Mouse (Mus musculus): ENCODE data around the gene Tm9sf1. TPM values are rescaled to one million over a fixed set of nuclear protein-coding genes. Genes with fewer than 3 reads are reported as not detected.
A peak's percentile ranks its signal among the peaks of the same experiment; 100 is the strongest.

Tm9sf1 gene
- total RNA-seq, 2 experiments from 2014 or later, result 39.0 to 41.9 TPM

DNA sequence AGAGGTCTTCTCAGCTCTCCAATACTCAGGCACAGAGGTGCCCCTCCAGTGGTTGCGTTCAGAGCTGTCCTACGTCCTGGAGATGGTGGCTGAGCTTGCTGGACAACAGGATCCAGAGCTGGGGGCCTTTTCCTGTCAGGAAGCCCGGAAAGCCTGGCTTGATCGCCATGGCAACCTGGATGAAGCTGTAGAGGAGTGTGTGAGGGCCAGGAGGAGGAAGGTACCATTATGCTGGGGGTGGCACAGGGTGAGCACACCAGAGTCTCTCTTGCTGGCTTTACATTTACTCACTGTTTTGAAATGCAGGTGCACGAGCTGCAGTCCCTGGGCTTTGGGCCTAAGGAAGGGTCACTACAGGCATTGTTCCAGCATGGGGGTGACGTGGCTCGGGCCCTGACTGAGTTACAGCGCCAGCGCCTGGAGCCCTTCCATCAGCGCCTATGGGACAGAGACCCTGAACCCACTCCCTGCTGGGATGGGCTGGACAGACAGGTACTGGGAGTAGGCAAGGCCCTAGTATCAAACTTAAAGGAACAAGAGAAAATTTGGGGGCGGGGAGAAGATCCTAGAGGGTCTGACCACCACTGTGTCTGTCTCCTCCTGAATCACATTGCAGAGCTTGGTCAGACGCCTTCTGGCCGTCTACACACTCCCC is 47.4 kb downstream of the Tm9sf1 start:
- intact Hi-C loops (cut with DNase I), result no loop called here
- no peak for DNase-seq (ENCODE audit: low spot score in 2 of 2)

DNA sequence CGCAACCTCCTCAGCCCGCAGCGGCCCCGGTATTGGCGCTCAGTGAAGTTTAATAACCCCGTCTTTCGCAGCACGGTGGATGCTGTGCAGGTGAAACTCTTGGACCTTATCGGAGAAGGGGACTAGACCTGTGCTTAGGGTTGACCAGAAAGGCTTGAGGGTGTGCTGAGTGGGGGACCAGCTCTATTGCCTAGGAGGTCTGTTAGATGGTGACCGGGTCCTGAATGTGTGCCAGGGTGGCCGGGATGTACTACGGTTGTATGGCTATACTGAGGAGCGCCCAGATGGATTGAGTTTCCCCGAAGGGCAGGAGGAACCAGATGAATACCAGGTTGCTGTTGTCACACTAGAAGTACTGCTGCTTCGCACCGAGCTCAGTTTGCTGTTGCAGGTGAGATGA is 51.4 kb downstream of the Tm9sf1 start:
- no peak for DNase-seq (ENCODE audit: low spot score in 2 of 2)
- intact Hi-C loops (cut with DNase I), result no loop called here

DNA sequence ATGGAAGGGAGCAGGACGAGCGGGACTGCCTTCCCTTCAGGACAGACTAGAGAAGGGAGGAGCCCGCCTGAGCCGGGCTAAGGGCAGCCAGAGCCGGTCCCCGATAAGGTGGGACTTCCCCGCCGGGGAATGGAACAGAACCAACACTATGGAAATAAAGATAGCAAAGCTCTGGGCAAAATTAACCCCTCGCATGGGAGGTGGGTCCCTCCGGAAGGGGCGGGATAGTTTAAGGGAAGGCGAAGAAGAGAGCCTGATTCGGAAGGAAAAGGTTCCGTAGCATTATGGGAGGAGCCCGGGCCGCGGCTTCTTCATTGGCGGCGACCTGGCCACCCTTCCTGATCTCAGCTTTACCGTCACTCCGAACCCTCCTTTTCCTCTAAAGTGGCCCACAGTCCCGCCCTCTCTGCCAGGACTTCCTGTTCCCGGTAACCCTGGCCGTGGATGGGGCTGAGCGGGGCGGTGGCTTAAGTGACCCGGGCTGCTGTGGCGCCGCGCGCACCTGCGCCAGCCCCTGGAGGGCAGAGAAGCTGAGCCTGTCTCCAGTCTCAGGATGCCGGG is 52.2 kb downstream of the Tm9sf1 start, which contains the start of gene Rnf31:
Gene Rnf31, plus strand, starts transcription at position 378 of the 561 bp plus-strand sequence.
- intact Hi-C loops (cut with DNase I), result loop anchor here (2.0 kb wide), 1 partner anchor 31 kb away; the partner anchor contains the start of genes A730061H03Rik and Dcaf11
- peak; percentile 91 to 93 for DNase-seq (ENCODE audit: low spot score in 2 of 2)

DNA sequence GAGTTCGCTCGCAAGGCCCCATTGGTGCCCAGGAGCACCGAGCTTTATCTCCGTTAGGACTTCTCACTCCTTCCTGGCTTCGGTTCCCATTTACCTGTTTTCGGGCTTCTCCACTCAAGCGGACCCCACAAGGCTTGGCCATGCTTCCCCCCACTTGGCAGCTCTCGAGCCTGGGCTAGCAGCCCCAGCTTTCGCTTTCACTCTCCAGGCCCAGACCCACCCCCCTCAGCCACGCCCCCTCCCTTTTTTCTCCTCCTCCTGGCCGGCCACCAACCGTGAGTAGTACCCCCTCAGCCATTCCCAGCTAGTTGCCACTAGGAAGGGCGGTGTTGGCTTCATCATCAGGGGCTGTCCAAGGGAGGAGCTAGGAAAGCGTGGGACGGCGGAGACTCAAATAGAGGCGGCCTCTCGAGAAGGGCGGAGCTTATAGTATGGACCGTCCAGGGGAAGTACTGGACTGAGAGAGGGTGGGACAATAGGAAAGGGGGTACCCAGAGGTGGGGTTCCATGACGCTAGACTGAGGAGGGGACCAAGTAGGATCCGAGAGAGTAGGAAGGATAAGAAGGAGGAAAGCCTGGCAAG is 52.8 kb downstream of the Tm9sf1 start, which contains the start of gene Psme2:
Gene Psme2, minus strand, starts transcription at position 366 of the 583 bp plus-strand sequence.
- DNase-seq (ENCODE audit: low spot score in 2 of 2), result peak; percentile 88 to 91
- intact Hi-C loops (cut with DNase I), result loop anchor here (2.0 kb wide), 1 partner anchor 30 kb away; the partner anchor contains the start of genes A730061H03Rik and Dcaf11

DNA sequence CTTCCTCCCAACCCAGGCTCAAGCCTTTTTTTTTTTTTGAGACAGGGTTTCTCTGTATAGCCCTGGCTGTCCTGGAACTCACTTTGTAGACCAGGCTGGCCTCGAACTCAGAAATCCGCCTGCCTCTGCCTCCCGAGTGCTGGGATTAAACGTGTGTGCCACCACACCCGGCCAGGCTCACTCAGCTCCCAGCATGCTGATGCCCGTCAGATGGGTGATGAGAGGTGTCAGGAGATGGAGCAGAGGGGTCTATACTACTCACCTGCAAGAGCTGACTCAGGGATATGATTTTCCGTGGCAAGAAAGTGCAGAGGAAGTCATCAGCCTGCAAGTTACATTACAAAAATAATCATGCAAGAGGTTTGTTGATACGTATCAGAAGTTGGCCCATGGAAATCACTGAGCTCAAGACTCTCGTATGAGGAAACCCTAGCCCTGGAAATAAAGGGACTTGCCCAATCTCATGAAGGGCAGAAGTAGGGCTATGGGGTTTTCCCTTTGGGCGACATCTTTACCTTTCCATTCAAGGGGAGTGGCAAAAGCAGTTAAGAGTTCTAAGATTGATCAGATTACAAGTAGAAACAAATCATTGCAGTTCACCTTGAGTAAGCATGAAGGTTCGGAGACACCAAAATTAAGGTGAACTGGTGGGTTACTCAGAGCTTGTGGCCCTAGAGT is 53.7 kb downstream of the Tm9sf1 start:
- intact Hi-C loops (cut with DNase I), result loop anchor here (2.0 kb wide), 1 partner anchor 29 kb away; the partner anchor contains the start of genes A730061H03Rik and Dcaf11
- DNase-seq (ENCODE audit: low spot score in 2 of 2), result no peak

DNA sequence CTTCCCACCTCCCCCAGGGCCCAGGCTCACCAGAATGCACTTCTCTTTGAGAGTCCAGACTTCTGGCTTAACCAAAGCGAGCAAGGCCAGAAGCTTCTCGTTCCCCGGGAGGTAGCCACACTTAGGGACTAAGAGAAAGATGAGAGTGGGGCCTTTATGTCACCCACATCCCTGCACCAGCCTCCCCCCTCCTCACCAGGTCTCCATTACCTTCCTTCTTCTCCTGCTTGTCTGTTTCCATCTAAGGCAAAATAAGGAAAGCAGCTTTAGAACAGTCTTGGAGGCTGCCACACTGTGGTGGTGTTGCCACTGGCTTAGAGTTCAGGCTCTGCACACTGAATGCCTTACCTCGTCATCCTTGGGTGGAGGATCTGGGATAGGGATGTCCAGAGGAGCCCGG is 54.3 kb downstream of the Tm9sf1 start:
- DNase-seq (ENCODE audit: low spot score in 2 of 2), result no peak
- intact Hi-C loops (cut with DNase I), result no loop called here

DNA sequence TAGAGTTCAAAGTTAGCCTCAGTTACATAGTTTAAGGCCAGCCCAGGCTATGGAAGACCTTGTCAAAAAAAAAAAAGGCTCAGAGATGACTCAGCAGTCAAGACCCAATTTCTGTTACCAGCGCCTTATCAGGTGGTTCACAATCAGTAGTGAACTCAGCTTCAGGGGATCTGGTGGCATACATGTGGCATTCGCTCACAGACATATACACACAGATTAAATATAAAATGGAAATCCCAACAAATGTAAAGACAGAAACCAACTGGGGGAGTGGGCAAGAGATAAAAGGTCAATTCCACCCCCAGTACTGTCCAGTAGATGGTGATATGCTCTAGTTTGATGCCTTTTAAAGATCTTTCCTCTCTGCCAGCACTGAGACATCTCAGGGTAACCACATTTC is 57.5 kb downstream of the Tm9sf1 start:
- DNase-seq (ENCODE audit: low spot score in 2 of 2), result no peak
- intact Hi-C loops (cut with DNase I), result no loop called here

Other genes with a start within 250 kb of the Tm9sf1 start
- gene Dhrs4, start 165.0 kb downstream of the Tm9sf1 start, total RNA-seq (2021), result 10 to 100 TPM; 17.5 to 19.1 TPM
- 10 to 100 TPM; 34.4 to 63.1 TPM for gene Carmil3, start 153.2 kb downstream of the Tm9sf1 start, total RNA-seq (2021)
- 100 to 1,000 TPM; 163 to 211 TPM for gene Cpne6, start 133.4 kb downstream of the Tm9sf1 start, total RNA-seq (2021)
- gene Nrl, start 118.8 kb downstream of the Tm9sf1 start, total RNA-seq (2021), result under 1 TPM; 0.44 to 0.77 TPM
- 10 to 100 TPM; 24.8 to 28.9 TPM for gene Pck2, start 103.5 kb downstream of the Tm9sf1 start, total RNA-seq (2021)
- gene Dcaf11, start 83.8 kb downstream of the Tm9sf1 start, total RNA-seq (2021), result 10 to 100 TPM; 76.9 to 82.1 TPM
- 1 to 10 TPM in 1 of 2 experiments, not detected in 1; 1.0 TPM for gene A730061H03Rik, start 83.4 kb downstream of the Tm9sf1 start, total RNA-seq (2021)
- gene Fitm1, start 68.2 kb downstream of the Tm9sf1 start, total RNA-seq (2021), result not detected
- 10 to 100 TPM; 41.9 to 50.1 TPM for gene Psme1, start 65.7 kb downstream of the Tm9sf1 start, total RNA-seq (2021)
- 10 to 100 TPM; 49.0 to 52.7 TPM for gene Emc9, start 58.5 kb downstream of the Tm9sf1 start, total RNA-seq (2021)
- gene Psme2, start 52.7 kb downstream of the Tm9sf1 start, total RNA-seq (2021), result 10 to 100 TPM; 42.3 to 45.4 TPM
- gene Rnf31, start 52.1 kb downstream of the Tm9sf1 start, total RNA-seq (2021), result 10 to 100 TPM; 30.4 to 33.5 TPM
- 10 to 100 TPM in 1 of 2 experiments, 1 to 10 TPM in 1; 9.1 to 11.6 TPM for gene Irf9, start 40.2 kb downstream of the Tm9sf1 start, total RNA-seq (2021)
- 1 to 10 TPM; 1.6 to 4.4 TPM for gene Rec8, start 25.8 kb downstream of the Tm9sf1 start, total RNA-seq (2021)
- 100 to 1,000 TPM; 112 to 122 TPM for gene Ipo4, start 7.8 kb downstream of the Tm9sf1 start, total RNA-seq (2021)
- gene Gm49378, start 5.9 kb downstream of the Tm9sf1 start, total RNA-seq (2021), result 1 to 10 TPM in 1 of 2 experiments, under 1 TPM in 1; 0.84 to 4.9 TPM
- 1 to 10 TPM in 1 of 2 experiments, under 1 TPM in 1; 0.49 to 1.6 TPM for gene Tssk4, start 6.4 kb upstream of the Tm9sf1 start, total RNA-seq (2021)
- 10 to 100 TPM; 39.1 to 41.7 TPM for gene Mdp1, start 16.7 kb upstream of the Tm9sf1 start, total RNA-seq (2021)
- 10 to 100 TPM; 20.6 to 24.9 TPM for gene Gmpr2, start 28.1 kb upstream of the Tm9sf1 start, total RNA-seq (2021)
- 100 to 1,000 TPM; 310 to 333 TPM for gene Nedd8, start 28.3 kb upstream of the Tm9sf1 start, total RNA-seq (2021)
- 10 to 100 TPM; 15.2 to 16.9 TPM for gene Tinf2, start 38.0 kb upstream of the Tm9sf1 start, total RNA-seq (2021)
- gene Tgm1, start 70.1 kb upstream of the Tm9sf1 start, total RNA-seq (2021), result not detected
- 10 to 100 TPM; 50.6 to 50.9 TPM for gene Rabggta, start 78.5 kb upstream of the Tm9sf1 start, total RNA-seq (2021)
- 10 to 100 TPM; 78.5 to 83.9 TPM for gene Dhrs1, start 101.9 kb upstream of the Tm9sf1 start, total RNA-seq (2021)
- gene Nop9, start 101.9 kb upstream of the Tm9sf1 start, total RNA-seq (2021), result 10 to 100 TPM; 10.5 to 12.5 TPM
- 1 to 10 TPM; 2.5 to 3.0 TPM for gene Cideb, start 114.7 kb upstream of the Tm9sf1 start, total RNA-seq (2021)
- under 1 TPM; 0.20 to 0.67 TPM for gene Ltb4r2, start 117.6 kb upstream of the Tm9sf1 start, total RNA-seq (2021)
- gene Ltb4r1, start 122.2 kb upstream of the Tm9sf1 start, total RNA-seq (2021), result under 1 TPM; 0.29 to 0.59 TPM
- gene Adcy4, start 140.3 kb upstream of the Tm9sf1 start, total RNA-seq (2021), result 1 to 10 TPM; 3.8 to 8.0 TPM
- under 1 TPM in 1 of 2 experiments, not detected in 1; 0.89 TPM for gene Ripk3, start 145.1 kb upstream of the Tm9sf1 start, total RNA-seq (2021)
- 1 to 10 TPM; 1.8 TPM for gene Nfatc4, start 179.3 kb upstream of the Tm9sf1 start, total RNA-seq (2021)
- 1 to 10 TPM; 7.9 to 9.5 TPM for gene Nynrin, start 210.2 kb upstream of the Tm9sf1 start, total RNA-seq (2021)
- gene Cbln3, start 240.6 kb upstream of the Tm9sf1 start, total RNA-seq (2021), result under 1 TPM; 0.29 to 0.49 TPM
- gene Khnyn, start 241.1 kb upstream of the Tm9sf1 start, total RNA-seq (2021), result 10 to 100 TPM; 11.4 to 12.7 TPM

Data from left cerebral cortex, postnatal 36 days (tissue).